Mouse (Mus musculus): Measurements from ENCODE around the gene Pex26. TPM values are rescaled to one million over a fixed set of nuclear protein-coding genes. Genes with fewer than 3 reads are reported as not detected.
A peak's percentile ranks its signal among the peaks of the same experiment; 100 is the strongest.

The Pex26 gene
- total RNA-seq, 2 experiments from 2014 or later = 6.7 to 8.0 TPM

- ATAC-seq (replicated peaks; ENCODE audit: poor library complexity) = 0 out of 2 replicates have a peak, but pooled peaks have one; percentile 8
Measured at GRCm38 (mm10) chr6:121228421-121228820, 45.0 kb downstream of the Pex26 start.

DNA sequence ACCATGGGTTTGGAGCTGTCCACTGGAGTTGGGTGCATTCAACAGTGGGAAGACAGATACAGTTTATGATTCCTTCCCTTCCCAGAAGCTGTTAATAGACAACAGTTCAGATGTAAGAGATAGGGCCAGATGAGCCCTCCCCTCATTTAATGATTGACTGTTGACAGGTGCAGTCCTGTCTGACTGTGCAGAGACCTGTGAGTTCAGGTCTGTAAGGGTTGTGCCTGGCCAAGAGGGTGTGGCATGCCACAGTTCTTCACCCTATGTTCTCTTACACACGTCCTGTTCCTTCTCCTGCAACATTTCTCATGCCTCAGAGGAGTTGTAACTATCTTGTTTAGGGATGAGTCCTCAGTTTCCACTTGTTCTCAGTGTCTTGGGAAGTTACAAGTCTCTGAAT is 49.2 kb downstream of the Pex26 start:
- no peak for ATAC-seq (replicated peaks; ENCODE audit: poor library complexity)

DNA sequence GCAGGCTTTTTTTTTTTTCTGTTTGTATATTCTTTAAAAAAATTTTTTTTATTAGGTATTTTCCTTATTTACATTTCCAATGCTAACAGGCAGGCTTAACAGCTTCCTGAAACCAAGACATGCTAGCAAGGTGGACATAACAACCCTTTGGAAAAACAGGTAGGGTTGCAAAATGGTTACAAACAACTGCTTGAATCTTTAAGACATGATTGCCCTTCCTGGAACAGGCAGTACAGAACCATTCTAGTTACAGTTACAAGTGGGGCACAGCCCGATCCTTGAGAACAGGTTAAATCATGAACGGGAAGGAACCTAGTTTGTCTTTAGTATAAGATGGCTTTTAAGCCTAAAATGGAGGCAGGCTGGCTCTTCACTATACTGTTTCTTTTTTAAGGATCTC is 52.9 kb downstream of the Pex26 start:
- ATAC-seq (replicated peaks; ENCODE audit: poor library complexity) = no peak

DNA sequence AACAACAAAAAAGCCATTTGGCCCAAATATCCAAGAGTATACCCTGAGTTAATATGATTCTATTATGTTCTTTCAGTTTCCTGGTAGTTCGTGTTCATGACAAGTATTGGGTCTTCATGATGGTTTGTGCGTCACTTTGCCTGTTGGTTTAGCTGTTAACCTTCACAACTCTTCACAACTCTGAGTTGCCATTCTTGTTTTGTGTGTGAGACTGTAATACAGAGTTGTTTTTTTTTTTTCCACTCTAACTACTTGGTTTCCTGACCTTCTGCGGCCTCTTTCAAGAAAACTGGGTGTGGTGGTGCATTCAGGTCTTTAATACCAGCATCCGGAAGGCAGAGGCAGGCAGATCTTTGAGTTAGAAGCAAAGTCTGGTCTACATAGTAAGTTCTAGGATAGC is 54.7 kb downstream of the Pex26 start:
- ATAC-seq (replicated peaks; ENCODE audit: poor library complexity) = no peak

DNA sequence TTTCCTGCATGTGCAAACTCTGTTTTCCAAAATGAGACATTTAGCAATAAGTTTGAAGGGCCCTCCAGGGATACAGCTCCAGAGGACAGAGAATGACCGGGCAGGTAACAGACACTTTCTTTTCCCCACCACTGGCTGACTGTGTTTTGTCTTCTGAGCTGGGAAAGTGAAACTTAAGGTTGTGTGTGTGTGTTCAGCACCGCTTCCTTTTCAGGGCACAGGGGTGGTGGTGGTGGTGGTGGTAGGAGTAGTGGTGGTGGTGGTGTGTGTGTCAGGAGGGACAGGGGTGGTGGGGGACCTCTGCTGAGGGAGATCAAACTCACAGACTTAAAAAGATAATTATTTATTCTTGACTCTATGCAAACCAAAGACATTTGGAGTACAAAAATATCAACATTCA is 58.3 kb downstream of the Pex26 start:
- ATAC-seq (replicated peaks; ENCODE audit: poor library complexity) = peak; percentile 18; the same call in 1 of the 2 replicates

DNA sequence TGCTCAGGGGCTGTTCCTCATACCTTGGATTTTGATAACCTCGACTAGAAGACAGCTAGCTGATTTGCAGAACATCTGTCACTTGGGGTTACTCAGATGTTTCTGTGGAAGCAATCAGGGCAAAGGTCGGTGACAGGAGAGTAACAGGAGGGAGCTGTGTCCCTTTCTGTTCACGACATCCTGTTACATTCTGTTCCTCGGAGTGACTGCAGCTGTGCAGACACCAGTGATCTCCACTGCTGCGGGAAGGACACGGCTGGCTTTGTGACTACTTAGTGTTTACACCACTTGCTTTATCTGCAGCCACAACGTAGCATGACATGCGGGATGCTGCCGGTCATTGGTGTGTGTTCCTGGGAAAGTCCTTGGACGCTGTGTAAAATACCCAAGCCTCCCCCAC is 59.7 kb downstream of the Pex26 start:
- ATAC-seq (replicated peaks; ENCODE audit: poor library complexity) = no peak

DNA sequence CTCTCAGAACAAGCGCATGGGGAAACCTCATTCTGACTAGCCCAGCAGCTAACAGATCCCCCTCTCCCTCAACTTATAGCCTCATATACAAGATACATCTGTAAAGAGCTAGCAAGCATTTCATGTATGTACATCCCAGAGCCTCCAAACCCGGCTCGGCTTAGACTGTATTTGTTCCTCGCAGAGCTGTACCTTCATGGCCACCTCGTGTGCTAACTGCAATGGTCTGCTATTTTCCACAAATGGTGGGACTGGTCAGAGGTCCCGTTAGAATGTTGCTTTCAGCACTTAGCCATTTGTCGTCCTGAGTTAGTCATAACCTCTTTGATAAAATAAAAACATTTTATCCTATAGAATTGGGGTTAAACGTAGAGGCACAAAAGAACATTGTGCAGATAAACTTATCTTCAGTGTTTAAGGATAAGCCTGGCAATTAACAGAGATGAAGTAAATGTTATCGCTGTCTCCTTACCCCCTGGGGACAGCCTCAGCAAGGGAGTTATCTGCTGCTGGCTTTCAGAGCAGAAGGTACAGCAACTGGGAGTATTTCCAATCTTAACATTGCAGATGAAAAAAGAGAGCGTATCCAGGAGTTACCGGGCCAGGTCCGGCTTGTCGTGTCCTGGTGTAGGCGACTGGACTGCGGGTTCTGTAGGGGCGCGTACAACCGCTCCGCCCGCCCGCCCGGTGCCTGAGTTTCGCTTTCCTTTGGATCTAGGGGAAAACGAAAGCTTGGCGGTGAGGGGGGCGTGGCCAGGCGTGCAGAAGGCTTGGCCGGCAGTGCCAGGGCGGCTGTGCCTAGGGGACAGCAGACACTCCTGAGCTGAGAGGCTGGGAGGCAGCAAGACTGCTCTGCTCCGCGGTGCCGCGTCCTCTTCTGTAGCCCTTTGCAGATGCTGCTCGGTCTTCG is 61.9 kb downstream of the Pex26 start, which contains the start of gene Usp18:
Usp18 (plus strand) TSS at position 780 of the 910 bp plus-strand sequence.
- ATAC-seq (replicated peaks; ENCODE audit: poor library complexity) = peak; percentile 86

DNA sequence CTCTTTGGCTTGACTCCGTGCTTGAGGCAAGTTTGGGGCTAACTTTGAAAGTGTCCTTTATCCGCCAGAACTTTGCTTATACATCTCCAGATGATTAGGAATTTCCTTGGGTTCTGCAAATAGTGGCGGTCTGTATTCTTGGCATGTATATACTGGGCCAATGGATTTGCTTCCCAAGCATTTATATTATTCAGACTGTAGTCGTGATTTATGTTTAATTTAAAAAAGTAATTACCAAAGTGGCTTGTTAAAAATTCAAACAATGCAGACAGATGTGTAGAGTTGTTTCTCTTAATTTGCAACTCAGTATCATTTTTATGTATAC is 62.5 kb downstream of the Pex26 start:
- ATAC-seq (replicated peaks; ENCODE audit: poor library complexity) = no peak

Other genes starting within 250 kb of the Pex26 start
- 11.3 and 16.1 TPM in 2 replicates for gene Mical3, start 52.7 kb upstream of the Pex26 start, total RNA-seq (2015)
- 7.4 and 8.3 TPM in 2 replicates for gene Mical3, start 52.7 kb upstream of the Pex26 start, total RNA-seq (2017)
- 27.2 and 30.4 TPM in 2 replicates for gene Tuba8, start 27.0 kb downstream of the Pex26 start, total RNA-seq (2015)
- gene Tuba8, start 27.0 kb downstream of the Pex26 start, total RNA-seq (2017) = 27.2 and 29.2 TPM in 2 replicates
- 2.2 and 2.6 TPM in 2 replicates for gene Usp18, start 62.2 kb downstream of the Pex26 start, total RNA-seq (2015)
- gene Usp18, start 62.2 kb downstream of the Pex26 start, total RNA-seq (2017) = 1.8 and 2.5 TPM in 2 replicates
- gene Slc6a13, start 116.6 kb downstream of the Pex26 start, total RNA-seq (2015) = 3.9 and 4.3 TPM in 2 replicates
- 3.4 and 3.5 TPM in 2 replicates for gene Slc6a13, start 116.6 kb downstream of the Pex26 start, total RNA-seq (2017)
- 0.37 and 1.0 TPM in 2 replicates for gene Slc6a12, start 159.4 kb downstream of the Pex26 start, total RNA-seq (2015)
- gene Slc6a12, start 159.4 kb downstream of the Pex26 start, total RNA-seq (2017) = 0.54 and 3.6 TPM in 2 replicates